Mouse (Mus musculus) thymus, adult 2 months (tissue): Measurements from ENCODE around the gene Fads3.

Source experiments
- CTCF ChIP-seq: fragments of 200-500 bp; IDR thresholded peaks from 2 replicates; pipeline ENCODE4 v1.5.1; 2012; ENCODE audit warnings: mild to moderate bottlenecking, control low read depth, low read length, moderate library complexity, borderline replicate concordance; ENCODE audit not compliant: control insufficient read depth, poor library complexity, insufficient read depth; ENCODE audit errors: extremely low read depth
- POLR2A ChIP-seq: fragments of 200-500 bp; IDR thresholded peaks from 2 replicates; pipeline ENCODE4 v1.6.1; 2012; ENCODE audit warnings: mild to moderate bottlenecking, low read length, control low read depth, moderate library complexity; ENCODE audit not compliant: control insufficient read depth, poor library complexity, insufficient read depth; ENCODE audit errors: extremely low read depth

DNA sequence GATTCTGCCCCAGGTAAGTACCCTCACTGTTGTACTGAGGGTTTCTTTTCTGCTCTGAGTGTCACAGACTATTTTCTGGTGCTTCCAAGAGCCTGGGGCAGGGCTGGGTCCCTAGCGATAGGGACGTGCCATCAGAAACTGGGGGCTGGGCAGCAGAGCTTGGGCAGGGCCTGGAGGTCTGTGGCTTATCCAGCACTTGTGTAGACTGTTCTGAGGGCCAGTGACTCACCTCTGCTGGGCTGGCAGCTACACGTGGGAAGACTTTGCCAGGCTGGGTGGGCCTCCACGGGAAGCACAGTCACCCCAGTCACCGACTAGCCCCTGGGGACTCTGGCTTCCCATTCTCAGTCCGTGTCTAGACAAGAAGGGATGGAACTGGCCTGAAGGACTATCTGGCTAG, 863 bp downstream of the Fads3 start:
- no peak for TF ChIP-seq CTCF
- no peak for TF ChIP-seq POLR2A
